8 mouse cellular contexts compared by ENCODE assay signal in genomic region chr7:141099911-141100691, GRCm38 (mm10). TPM values are rescaled to one million over a fixed set of nuclear protein-coding genes. Genes with fewer than 3 reads are reported as not detected.
DNase-seq lines count a peak whose midpoint lies in the region; TF ChIP-seq lines count a peak whose summit lies in the region.

TSS of gene Sigirr (minus strand) at chr7:141100572.

- H3K9me3 ChIP-seq in heart, embryonic 10.5 days, result no peaks in the 10 kb centered on the region
- peaks cover 8% of the 10 kb centered on the region for H3K9me3 ChIP-seq in megakaryocyte, embryonic 14.5 days

- intact Hi-C loops in heart, postnatal 36 days (cut with DNase I), result loop anchor here (2.0 to 10.0 kb wide), 2 partner anchors 21 to 265 kb away; no protein-coding TSS in a partner anchor

- H3K27ac ChIP-seq in heart, embryonic 10.5 days, result peak within 1 kb of the TSS; percentile 62
- peak within 1 kb of the TSS; percentile 54 for H3K27ac ChIP-seq in spleen, adult 2 months (ENCODE audit: insufficient read depth, low read length)

- TF ChIP-seq CTCF in spleen, adult 2 months (IDR thresholded peaks at IDR 0.05; ENCODE audit: extremely low read depth, insufficient read depth, insufficient read length, insufficient replicate concordance), result no peak

- H3K36me3 ChIP-seq in heart, embryonic 10.5 days, result no peaks in the 10 kb centered on the region
- H3K36me3 ChIP-seq in megakaryocyte, embryonic 14.5 days (replicated peaks; ENCODE audit: low read length), result peaks cover 4% of the 10 kb centered on the region
- no peaks in the 10 kb centered on the region for H3K36me3 ChIP-seq in spleen, adult 2 months (ENCODE audit: control insufficient read depth, insufficient read depth, low read length)

- H3K4me1 ChIP-seq in heart, embryonic 10.5 days, result peaks cover 26% of the 10 kb centered on the region
- peaks cover 40% of the 10 kb centered on the region for H3K4me1 ChIP-seq in megakaryocyte, embryonic 14.5 days
- peaks cover 27% of the 10 kb centered on the region for H3K4me1 ChIP-seq in spleen, adult 2 months (ENCODE audit: control insufficient read depth, insufficient read depth, insufficient read length)

- peaks cover 86% of the 10 kb centered on the region for H3K27me3 ChIP-seq in heart, embryonic 10.5 days (ENCODE audit: insufficient read depth, poor library complexity, severe bottlenecking)
- peaks cover 7% of the 10 kb centered on the region for H3K27me3 ChIP-seq in megakaryocyte, embryonic 14.5 days (replicated peaks)
- no peaks in the 10 kb centered on the region for H3K27me3 ChIP-seq in spleen, adult 2 months (ENCODE audit: control insufficient read depth, insufficient read depth, low read length)

- peak; percentile 78 for TF ChIP-seq POLR2A in spleen, adult 2 months (IDR thresholded peaks at IDR 0.05; ENCODE audit: low read depth, low read length)

- peak within 1 kb of the TSS; percentile 67 for H3K4me3 ChIP-seq in heart, embryonic 10.5 days
- H3K4me3 ChIP-seq in megakaryocyte, embryonic 14.5 days (replicated peaks), result no peak within 1 kb of the TSS
- peak within 1 kb of the TSS; percentile 63 for H3K4me3 ChIP-seq in spleen, adult 2 months (ENCODE audit: extremely low read depth, insufficient read depth, insufficient read length)

- DNase-seq in heart, embryonic 10.5 days (ENCODE audit: low spot score), result no peak
- DNase-seq in heart, adult 9 months (ENCODE audit: low spot score in 2 of 2), result no peak
- DNase-seq in brain, embryonic 18.5 days (ENCODE audit: low read depth, low spot score), result peak; percentile 6
- peak; percentile 31 for DNase-seq in heart, postnatal 36 days
- DNase-seq in large intestine, adult 2 months (ENCODE audit: low read depth, low spot score), result peak; percentile 51
- DNase-seq in spleen, adult 2 months (ENCODE audit: low read depth in 1 of 2, low spot score in 2 of 2), result peak; percentile 12 to 70
- no peak for DNase-seq in gastrocnemius, postnatal 10 days

- WGBS in heart, embryonic 10.5 days, result 1% methylated on average over 56 of the region's 56 CpGs
- 2% methylated on average over 56 of the region's 56 CpGs for WGBS in large intestine, adult 2 months
- WGBS in spleen, adult 2 months, result 8% methylated on average over 56 of the region's 56 CpGs

RNA-seq across cellular contexts. Expression of gene Sigirr, which starts in this region (rescaled TPM):
- polyA plus RNA-seq in heart, embryonic 10.5 days (2016; fragmentation: Nextera tagmentation; extraction: Ambion mirVana), result 3.0 and 5.7 TPM in 2 replicates
- 1 to 10 TPM; 5.6 to 9.5 TPM for total RNA-seq in heart, postnatal 36 days (2021)
- 41.3 and 41.8 TPM in 2 replicates for polyA plus RNA-seq in large intestine, adult 2 months (2012; rRNA removed)
- polyA plus RNA-seq in megakaryocyte, embryonic 14.5 days (2012; ENCODE audit: insufficient read depth, low replicate concordance), result 41.8 and 92.9 TPM in 2 replicates
- polyA plus RNA-seq in spleen, adult 2 months (2012; rRNA removed), result 35.8 and 45.5 TPM in 2 replicates
- 1 to 10 TPM; 2.4 to 2.6 TPM for total RNA-seq in gastrocnemius, postnatal 10 days (2021)

Comparison
In these comparisons a context has a peak if more than half of its experiments do, and no peak if none do; other contexts are left out.
1. DNase-seq: peak in brain, embryonic 18.5 days (single experiment), heart, postnatal 36 days (2 of 2), large intestine, adult 2 months (single experiment) and spleen, adult 2 months (2 of 2); none in heart, embryonic 10.5 days (single experiment), heart, adult 9 months (0 of 2) and gastrocnemius, postnatal 10 days (single experiment).